Mouse (Mus musculus) megakaryocyte, embryonic 14.5 days (primary cell): ENCODE measurements around the gene Fam19a2. TPM values are rescaled to one million over a fixed set of nuclear protein-coding genes. Genes with fewer than 3 reads are reported as not detected.

ENCODE experiments used
- H3K27me3 ChIP-seq: replicated peaks from 2 replicates; pipeline ENCODE3; 2012; ENCODE audit warnings: inconsistent platforms
- H3K36me3 ChIP-seq: replicated peaks from 2 replicates; pipeline ENCODE3; 2012; ENCODE audit warnings: low read length, inconsistent platforms, mixed read lengths
- H3K4me1 ChIP-seq: 2 replicates; pipeline ENCODE4 v1.6.1; 2012; ENCODE audit warnings: inconsistent platforms
- H3K4me3 ChIP-seq: replicated peaks from 2 replicates; pipeline ENCODE3; 2012; ENCODE audit warnings: moderate library complexity, mild to moderate bottlenecking, inconsistent platforms
- H3K9me3 ChIP-seq: 2 replicates; pipeline ENCODE4 v1.6.1; 2012; ENCODE audit warnings: inconsistent platforms
- FLI1 ChIP-seq: IDR thresholded peaks from 2 replicates; pipeline ENCODE4 v1.6.1; 2012; ENCODE audit warnings: low read length, inconsistent platforms, mixed read lengths
- GATA1 ChIP-seq: IDR thresholded peaks from 3 replicates; pipeline ENCODE4 v1.6.1; 2012; ENCODE audit warnings: mixed read lengths, low read length, inconsistent platforms, borderline replicate concordance
- polyA plus RNA-seq: library from polyadenylated mRNA; stranded (reverse); fragments of >175 nt; gene quantifications from 2 replicates; pipeline ENCODE4 v1.2.3, GENCODE M21; 2012; ENCODE audit warnings: low replicate concordance; ENCODE audit not compliant: insufficient read depth

The Fam19a2 gene
- polyA plus RNA-seq, 1 experiment: not detected

GRCm38 (mm10) chr10:123605671-123606070, 341.9 kb downstream of the Fam19a2 start:
- peaks cover 7% of the 10 kb centered on the region; the same call in 1 of the 2 replicates for H3K9me3 ChIP-seq
- no peaks in the 10 kb centered on the region for H3K27me3 ChIP-seq
- TF ChIP-seq GATA1 (no peak), FLI1 (no peak)
- H3K36me3 ChIP-seq: no peaks in the 10 kb centered on the region
- H3K4me1 ChIP-seq: no peaks in the 10 kb centered on the region
- no peak overlapping the region for H3K4me3 ChIP-seq

GRCm38 (mm10) chr10:123626691-123627090, 362.9 kb downstream of the Fam19a2 start:
- Histone ChIP-seq H3K27me3 (no peaks in the 10 kb centered on the region), H3K9me3 (peaks cover 35% of the 10 kb centered on the region), H3K4me3 (no peak overlapping the region), H3K36me3 (no peaks in the 10 kb centered on the region), H3K4me1 (no peaks in the 10 kb centered on the region)
- TF ChIP-seq FLI1: no peak
- no peak for TF ChIP-seq GATA1

DNA sequence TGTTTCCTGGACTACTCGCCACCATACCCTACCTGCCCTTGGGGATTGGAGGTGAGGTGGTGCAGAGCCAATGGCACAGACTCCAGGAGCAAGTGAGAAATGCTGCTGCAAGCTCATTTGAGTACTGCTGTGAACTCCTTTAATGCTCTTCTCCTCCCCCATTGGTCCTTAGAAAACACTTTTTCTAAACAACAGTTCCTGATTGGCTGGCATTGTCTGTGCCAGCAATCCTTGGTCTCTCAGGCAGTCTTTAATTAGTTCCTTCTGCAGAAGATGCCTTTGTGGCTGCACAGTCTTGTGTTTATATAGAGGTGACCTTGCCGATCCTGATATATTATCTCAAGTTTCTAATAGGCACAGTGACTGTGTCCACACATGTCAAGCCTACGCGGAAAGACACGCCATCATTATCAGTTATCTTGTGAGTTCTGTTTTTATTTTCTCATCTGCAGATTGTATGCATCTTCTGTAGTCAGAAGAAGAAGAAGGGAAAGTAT, 365.5 kb downstream of the Fam19a2 start:
- peaks cover 26% of the 10 kb centered on the region for H3K9me3 ChIP-seq
- H3K36me3 ChIP-seq: no peaks in the 10 kb centered on the region
- TF ChIP-seq GATA1 (no peak), FLI1 (no peak)
- no peak overlapping the region for H3K4me3 ChIP-seq
- no peaks in the 10 kb centered on the region for H3K27me3 ChIP-seq
- H3K4me1 ChIP-seq: no peaks in the 10 kb centered on the region

DNA sequence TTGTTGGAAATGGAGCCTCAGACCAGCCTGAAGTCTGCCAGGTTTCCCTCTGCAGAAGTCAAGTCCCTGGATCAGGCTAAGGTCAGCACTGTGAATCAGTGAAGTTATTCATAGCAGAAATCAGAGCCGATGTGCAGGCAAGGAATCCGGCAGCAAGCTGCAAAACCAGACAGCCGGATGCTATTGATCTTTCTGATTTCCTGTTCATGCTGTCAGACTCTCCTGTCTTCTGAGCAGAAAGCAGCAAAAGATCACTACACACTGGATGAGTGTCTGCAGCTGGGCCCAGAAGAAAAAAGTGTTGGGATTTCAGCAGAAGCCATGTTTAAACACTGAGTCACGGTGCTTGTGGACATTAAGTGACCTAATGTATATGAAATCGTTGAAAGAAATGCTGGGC, 368.2 kb downstream of the Fam19a2 start:
- Histone ChIP-seq H3K27me3 (no peaks in the 10 kb centered on the region), H3K9me3 (peaks cover 21% of the 10 kb centered on the region)
- TF ChIP-seq FLI1 (no peak), GATA1 (no peak)

GRCm38 (mm10) chr10:123636655-123637054, 372.9 kb downstream of the Fam19a2 start:
- H3K9me3 ChIP-seq: peaks cover 13% of the 10 kb centered on the region
- H3K36me3 ChIP-seq: no peaks in the 10 kb centered on the region
- no peaks in the 10 kb centered on the region for H3K4me1 ChIP-seq
- TF ChIP-seq GATA1 (no peak), FLI1 (no peak)
- H3K4me3 ChIP-seq: no peak overlapping the region
- H3K27me3 ChIP-seq: no peaks in the 10 kb centered on the region

More for the DNA sequence above, 368.2 kb downstream of the Fam19a2 start:
- Histone ChIP-seq H3K4me1 (no peaks in the 10 kb centered on the region), H3K4me3 (no peak overlapping the region), H3K36me3 (no peaks in the 10 kb centered on the region)

DNA sequence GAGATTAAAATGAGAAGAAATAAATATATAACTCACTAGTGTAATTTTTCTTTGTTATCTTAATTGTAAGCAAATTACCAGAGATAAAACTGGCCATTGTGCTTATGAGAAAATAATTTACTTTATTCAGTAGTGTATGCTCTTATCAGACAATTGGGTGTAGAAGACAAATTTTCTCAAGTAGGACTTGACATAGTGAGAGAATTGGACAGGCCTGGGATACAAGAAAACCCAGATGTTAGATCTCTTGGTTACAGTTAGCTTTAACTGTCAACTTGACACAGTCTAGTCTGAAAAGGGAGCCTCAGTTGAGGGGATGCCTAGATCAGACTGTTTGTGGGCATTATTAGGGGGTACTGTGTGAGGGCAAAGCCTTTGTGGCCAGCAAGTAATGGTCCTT, 373.7 kb downstream of the Fam19a2 start:
- H3K36me3 ChIP-seq: no peaks in the 10 kb centered on the region
- no peak for TF ChIP-seq GATA1
- TF ChIP-seq FLI1: no peak
- no peaks in the 10 kb centered on the region for H3K4me1 ChIP-seq
- no peaks in the 10 kb centered on the region for H3K27me3 ChIP-seq
- H3K9me3 ChIP-seq: peaks cover 8% of the 10 kb centered on the region
- H3K4me3 ChIP-seq: no peak overlapping the region

DNA sequence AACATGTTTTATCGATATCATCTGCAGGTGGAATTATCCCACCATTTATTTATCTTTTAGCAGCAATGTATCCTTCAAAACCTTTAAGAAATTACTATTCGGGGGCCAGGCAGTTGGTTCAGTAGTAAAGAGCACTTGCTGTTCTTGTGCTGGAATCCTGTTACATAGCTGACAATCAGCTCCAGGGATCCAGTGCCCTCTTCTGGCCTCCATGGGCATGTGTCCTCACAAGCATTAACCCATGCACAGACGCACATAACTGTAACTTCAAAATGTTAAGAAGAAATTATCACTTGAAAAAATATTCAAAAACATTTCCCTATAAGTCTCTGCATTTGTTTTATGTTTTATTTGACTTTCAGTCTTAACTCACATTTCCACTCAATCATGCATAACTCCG, 381.8 kb downstream of the Fam19a2 start:
- H3K4me1 ChIP-seq: no peaks in the 10 kb centered on the region
- peaks cover 22% of the 10 kb centered on the region for H3K9me3 ChIP-seq
- no peaks in the 10 kb centered on the region for H3K36me3 ChIP-seq
- H3K27me3 ChIP-seq: no peaks in the 10 kb centered on the region
- H3K4me3 ChIP-seq: no peak overlapping the region
- TF ChIP-seq GATA1: no peak
- no peak for TF ChIP-seq FLI1

DNA sequence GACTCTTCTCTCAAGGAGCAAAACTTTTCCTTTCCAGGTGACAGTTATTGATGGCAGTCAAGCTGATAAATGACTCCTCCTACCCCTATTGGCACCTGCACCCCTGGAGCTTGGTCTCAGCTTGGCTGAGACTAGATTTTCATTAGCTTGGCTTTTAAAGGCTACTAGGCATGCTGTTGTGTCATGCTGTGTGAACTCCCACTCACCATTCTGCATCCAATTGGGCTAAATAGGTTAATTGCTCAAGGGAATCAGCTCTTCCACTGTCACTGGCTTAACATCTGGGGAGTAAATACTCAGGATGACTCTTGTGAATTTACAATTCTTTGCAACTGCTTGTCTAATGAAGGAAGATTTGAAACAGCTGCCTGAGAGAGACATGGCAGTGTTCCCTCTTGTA, 407.4 kb downstream of the Fam19a2 start:
- TF ChIP-seq FLI1 (no peak), GATA1 (no peak)

DNA sequence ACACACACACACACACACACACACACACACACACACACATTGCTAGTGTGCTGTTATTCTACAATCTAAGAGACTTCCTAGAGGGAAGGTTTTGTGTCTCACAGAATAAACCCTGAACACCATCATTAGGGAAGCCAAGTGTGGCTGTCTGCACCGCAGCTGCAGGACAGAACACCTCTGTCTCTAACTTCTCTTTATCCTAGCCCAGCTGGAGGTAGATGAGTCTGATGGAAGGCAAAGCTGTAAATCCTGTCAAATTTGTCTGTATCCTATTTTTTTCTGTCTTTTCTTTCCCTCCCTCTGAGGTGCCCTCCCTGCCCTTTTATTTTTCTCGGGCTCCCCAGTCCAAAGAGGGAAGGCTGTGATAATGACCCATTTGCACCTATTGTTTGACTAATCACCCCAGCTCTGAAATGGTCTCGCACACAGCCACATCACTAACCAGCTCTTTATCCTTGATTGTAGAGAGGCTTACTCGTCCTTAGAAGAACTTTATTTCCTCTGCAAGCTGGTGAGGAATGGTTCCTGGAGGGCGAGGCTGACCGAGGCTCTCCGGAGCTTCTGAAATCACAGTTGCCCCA, 414.6 kb downstream of the Fam19a2 start:
- H3K36me3 ChIP-seq: no peaks in the 10 kb centered on the region
- no peaks in the 10 kb centered on the region for H3K4me1 ChIP-seq
- peaks cover 32% of the 10 kb centered on the region for H3K9me3 ChIP-seq
- no peak for TF ChIP-seq FLI1
- no peak for TF ChIP-seq GATA1
- H3K4me3 ChIP-seq: no peak overlapping the region
- H3K27me3 ChIP-seq: no peaks in the 10 kb centered on the region

More for the DNA sequence above, 407.4 kb downstream of the Fam19a2 start:
- no peaks in the 10 kb centered on the region for H3K36me3 ChIP-seq
- peaks cover 21% of the 10 kb centered on the region for H3K9me3 ChIP-seq
- no peaks in the 10 kb centered on the region for H3K27me3 ChIP-seq
- H3K4me3 ChIP-seq: no peak overlapping the region
- no peaks in the 10 kb centered on the region for H3K4me1 ChIP-seq

DNA sequence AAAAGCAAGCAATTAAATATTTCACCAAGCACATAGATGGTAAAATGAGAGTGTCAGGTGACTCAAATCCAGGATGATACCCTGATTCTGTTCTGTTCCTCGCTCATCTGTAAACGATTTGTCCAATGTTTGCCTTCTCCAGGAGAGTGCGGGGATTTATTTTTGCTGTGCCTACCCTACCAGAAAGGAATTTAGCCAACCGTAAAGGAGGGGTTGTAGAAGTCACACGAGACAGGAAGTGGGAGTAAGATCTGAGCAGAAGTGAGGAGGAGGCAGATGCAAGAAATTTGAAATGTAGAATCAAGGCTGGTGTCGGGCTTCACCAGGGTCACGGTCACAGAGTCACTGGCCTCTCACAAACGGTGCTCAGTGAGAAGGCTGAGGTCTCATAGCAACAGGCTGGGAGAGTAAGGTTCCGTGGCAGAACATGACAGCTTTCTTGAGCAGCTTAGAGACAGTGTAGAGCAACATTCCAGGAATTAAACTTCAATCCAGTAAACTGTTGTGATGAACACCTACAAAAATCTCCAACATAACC, 419.0 kb downstream of the Fam19a2 start:
- no peaks in the 10 kb centered on the region for H3K36me3 ChIP-seq
- H3K9me3 ChIP-seq: peaks cover 32% of the 10 kb centered on the region
- H3K27me3 ChIP-seq: no peaks in the 10 kb centered on the region
- H3K4me3 ChIP-seq: no peak overlapping the region
- TF ChIP-seq GATA1 (no peak), FLI1 (no peak)
- no peaks in the 10 kb centered on the region for H3K4me1 ChIP-seq
